Mouse (Mus musculus): ENCODE data around the gene Fpgs. TPM values are rescaled to one million over a fixed set of nuclear protein-coding genes. Genes with fewer than 3 reads are reported as not detected.

Fpgs gene
- polyA plus RNA-seq, 1 experiment from 2014 or later, result 25.9 TPM

MicroRNA genes within 50 kb of the gene (microRNA counts, 519-probe panel; counts per million panel counts)
- microRNA mmu-miR-1954 (not detected), microRNA mmu-miR-2861 (1,467 counts per million, percentile 8 among the panel's probes with 10 or more counts)

Small RNA genes lying within 50 kb of the gene (microRNA-seq; reads per million reads assigned to microRNA genes)
- gene Gm47291 (not detected), gene Mir1954 (not detected), gene Mir2861 (not detected), gene Mir3960 (not detected), gene Mir8093 (not detected)

Other genes with a start within 250 kb of the Fpgs start
- 10.6 and 14.0 TPM in 2 replicates for gene Fam102a, start 168.8 kb downstream of the Fpgs start, polyA plus RNA-seq (2014; fragmentation: Nextera tagmentation; extraction: Ambion mirVana)
- gene Dpm2, start 133.3 kb downstream of the Fpgs start, polyA plus RNA-seq (2014; fragmentation: Nextera tagmentation; extraction: Ambion mirVana), result 122 TPM in 2 replicates
- gene Pip5kl1, start 129.3 kb downstream of the Fpgs start, polyA plus RNA-seq (2014; fragmentation: Nextera tagmentation; extraction: Ambion mirVana), result 0.46 and 1.4 TPM in 2 replicates
- gene 9430097D07Rik, start 128.5 kb downstream of the Fpgs start, polyA plus RNA-seq (2014; fragmentation: Nextera tagmentation; extraction: Ambion mirVana), result 0.22 TPM in 1 of 2 replicates, not detected in the other
- gene St6galnac4, start 117.0 kb downstream of the Fpgs start, polyA plus RNA-seq (2014; fragmentation: Nextera tagmentation; extraction: Ambion mirVana), result 17.0 and 18.1 TPM in 2 replicates
- 7.4 and 7.9 TPM in 2 replicates for gene St6galnac6, start 104.4 kb downstream of the Fpgs start, polyA plus RNA-seq (2014; fragmentation: Nextera tagmentation; extraction: Ambion mirVana)
- 16.7 and 17.1 TPM in 2 replicates for gene Ak1, start 82.4 kb downstream of the Fpgs start, polyA plus RNA-seq (2014; fragmentation: Nextera tagmentation; extraction: Ambion mirVana)
- gene Eng, start 57.5 kb downstream of the Fpgs start, polyA plus RNA-seq (2014; fragmentation: Nextera tagmentation; extraction: Ambion mirVana), result 49.1 and 54.5 TPM in 2 replicates
- 78.6 and 80.8 TPM in 2 replicates for gene Cdk9, start 8.9 kb upstream of the Fpgs start, polyA plus RNA-seq (2014; fragmentation: Nextera tagmentation; extraction: Ambion mirVana)
- 28.2 and 28.4 TPM in 2 replicates for gene Sh2d3c, start 16.9 kb upstream of the Fpgs start, polyA plus RNA-seq (2014; fragmentation: Nextera tagmentation; extraction: Ambion mirVana)
- gene 6330409D20Rik, start 36.9 kb upstream of the Fpgs start, polyA plus RNA-seq (2014; fragmentation: Nextera tagmentation; extraction: Ambion mirVana), result 0.67 and 0.77 TPM in 2 replicates
- 71.3 and 75.7 TPM in 2 replicates for gene Tor2a, start 53.1 kb upstream of the Fpgs start, polyA plus RNA-seq (2014; fragmentation: Nextera tagmentation; extraction: Ambion mirVana)
- 0.13 and 0.64 TPM in 2 replicates for gene Ttc16, start 71.5 kb upstream of the Fpgs start, polyA plus RNA-seq (2014; fragmentation: Nextera tagmentation; extraction: Ambion mirVana)
- 4.3 and 5.6 TPM in 2 replicates for gene Ptrh1, start 71.6 kb upstream of the Fpgs start, polyA plus RNA-seq (2014; fragmentation: Nextera tagmentation; extraction: Ambion mirVana)
- gene Cfap157, start 80.3 kb upstream of the Fpgs start, polyA plus RNA-seq (2014; fragmentation: Nextera tagmentation; extraction: Ambion mirVana), result 0.21 and 0.75 TPM in 2 replicates
- gene Stxbp1, start 143.1 kb upstream of the Fpgs start, polyA plus RNA-seq (2014; fragmentation: Nextera tagmentation; extraction: Ambion mirVana), result 22.6 and 23.5 TPM in 2 replicates
- 31.9 and 34.7 TPM in 2 replicates for gene Fam129b, start 172.0 kb upstream of the Fpgs start, polyA plus RNA-seq (2014; fragmentation: Nextera tagmentation; extraction: Ambion mirVana)